Mouse (Mus musculus): Measurements from ENCODE around the gene Ccnc. TPM values are rescaled to one million over a fixed set of nuclear protein-coding genes. Genes with fewer than 3 reads are reported as not detected.

Gene Ccnc
- polyA plus RNA-seq (2014; fragmentation: Nextera tagmentation; extraction: Ambion mirVana): 71.5 and 76.5 TPM in 2 replicates

DNA sequence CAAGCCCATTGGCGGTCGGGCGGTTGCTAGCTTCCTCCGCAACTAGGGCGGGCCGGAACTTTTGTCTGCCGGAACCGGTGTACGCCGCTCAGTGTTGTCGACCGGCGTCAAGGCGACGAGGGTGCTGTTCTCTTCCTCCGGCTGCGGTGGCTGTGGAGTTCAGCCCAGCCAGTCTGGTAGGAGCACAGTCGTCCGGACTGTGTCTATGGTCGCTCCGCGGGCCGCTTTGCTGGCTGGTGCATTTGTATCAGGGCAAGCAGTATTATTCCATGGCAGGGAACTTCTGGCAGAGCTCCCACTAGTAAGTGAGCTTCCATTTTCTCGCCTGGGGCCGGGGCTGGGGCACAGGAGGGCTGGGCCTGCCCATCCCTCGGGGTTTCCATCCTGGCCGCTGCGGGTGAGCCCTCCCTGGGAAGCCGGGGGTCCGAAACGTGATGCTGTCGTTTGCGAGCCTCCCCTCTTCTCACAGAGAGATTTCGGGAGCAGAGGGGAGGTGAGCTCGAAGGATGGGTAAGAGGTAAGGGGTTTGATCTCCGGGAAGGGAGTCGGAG lies at the start of gene Ccnc:
Gene Ccnc, plus strand, starts transcription at position 87 of the 551 bp plus-strand sequence.
- no peaks in the 10 kb centered on the region for H3K9me3 ChIP-seq (ENCODE audit: control insufficient read depth, low read length)
- H3K9ac ChIP-seq (replicated peaks; ENCODE audit: low read depth, low read length): peak within 1 kb of the TSS; percentile 70
- H3K27ac ChIP-seq (ENCODE audit: low read depth, low read length): peak within 1 kb of the TSS; percentile 63
- ATAC-seq (ENCODE audit: low read depth): peak; percentile 99
- peak within 1 kb of the TSS; percentile 48 for H3K4me3 ChIP-seq (ENCODE audit: low read depth, low read length)
- peak within 1 kb of the TSS; percentile 60 for H3K4me2 ChIP-seq (ENCODE audit: low read depth, low read length)
- no peaks in the 10 kb centered on the region for H3K27me3 ChIP-seq (ENCODE audit: control insufficient read depth, insufficient read depth, low read length)
- under 1% methylated on average over 37 of the region's 37 CpGs for WGBS
- H3K36me3 ChIP-seq (ENCODE audit: control insufficient read depth, insufficient read depth, low read length): peaks cover 1% of the 10 kb centered on the region; the same call in 1 of the 2 replicates
- peaks cover 6% of the 10 kb centered on the region; the same call in 1 of the 2 replicates for H3K4me1 ChIP-seq (ENCODE audit: control insufficient read depth, insufficient read depth, low read length)

- no peaks in the 10 kb centered on the region for H3K36me3 ChIP-seq (ENCODE audit: control insufficient read depth, insufficient read depth, low read length)
- no peaks in the 10 kb centered on the region for H3K9me3 ChIP-seq (ENCODE audit: control insufficient read depth, low read length)
- H3K27ac ChIP-seq (ENCODE audit: low read depth, low read length): no peak overlapping the region
- ATAC-seq (ENCODE audit: low read depth): peak; percentile 60
- peaks cover 7% of the 10 kb centered on the region; the same call in 1 of the 2 replicates for H3K4me1 ChIP-seq (ENCODE audit: control insufficient read depth, insufficient read depth, low read length)
- 2% methylated on average over 82 of the region's 84 CpGs for WGBS
- peak overlapping the region; percentile 38 for H3K4me3 ChIP-seq (ENCODE audit: low read depth, low read length)
- peak overlapping the region; percentile 25 for H3K9ac ChIP-seq (replicated peaks; ENCODE audit: low read depth, low read length)
- peak overlapping the region; percentile 55 for H3K4me2 ChIP-seq (ENCODE audit: low read depth, low read length)
- peaks cover 48% of the 10 kb centered on the region for H3K27me3 ChIP-seq (ENCODE audit: control insufficient read depth, insufficient read depth, low read length)
Observed at GRCm38 (mm10) chr4:21678101-21678974, 49.2 kb upstream of the Ccnc start.

DNA sequence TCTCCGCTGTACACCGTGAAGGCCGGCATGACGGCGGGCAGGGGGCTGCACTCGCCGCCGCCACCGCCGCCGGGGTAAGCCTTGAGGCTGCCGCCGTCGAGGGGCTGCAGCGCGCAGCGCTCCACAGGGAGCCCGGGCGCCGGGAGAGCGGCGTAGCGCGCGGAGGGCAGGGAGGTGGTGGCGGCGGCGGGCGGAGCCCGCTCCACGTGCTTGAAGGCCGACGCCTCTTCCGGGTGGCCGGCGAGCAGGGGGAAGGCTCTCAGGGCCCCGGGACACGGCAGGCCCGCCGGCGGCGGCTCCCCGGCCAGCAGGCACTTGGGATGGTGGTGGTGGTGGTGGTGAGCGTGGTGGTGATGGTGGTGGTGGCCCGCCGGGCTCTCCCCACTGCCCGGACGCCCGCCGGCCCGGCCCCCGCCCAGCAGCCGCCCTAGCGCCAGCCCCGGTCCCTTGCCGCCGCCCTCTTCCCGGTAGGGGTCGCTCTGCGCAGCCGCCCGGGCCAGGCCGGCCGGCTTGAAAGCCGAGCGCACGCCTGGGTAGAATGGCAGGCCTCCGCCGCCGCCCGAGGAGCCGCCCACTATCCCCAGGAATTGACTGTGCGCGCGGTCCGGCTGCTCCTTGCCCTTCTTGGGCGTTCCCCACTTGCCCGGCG lies 48.4 kb upstream of the Ccnc start:
- peak overlapping the region; percentile 38 for H3K4me3 ChIP-seq (ENCODE audit: low read depth, low read length)
- H3K4me1 ChIP-seq (ENCODE audit: control insufficient read depth, insufficient read depth, low read length): peaks cover 7% of the 10 kb centered on the region; the same call in 1 of the 2 replicates
- WGBS: under 1% methylated on average over 28 of the region's 79 CpGs
- H3K27me3 ChIP-seq (ENCODE audit: control insufficient read depth, insufficient read depth, low read length): peaks cover 49% of the 10 kb centered on the region
- ATAC-seq (ENCODE audit: low read depth): peak; percentile 83
- H3K9me3 ChIP-seq (ENCODE audit: control insufficient read depth, low read length): no peaks in the 10 kb centered on the region
- no peak overlapping the region for H3K27ac ChIP-seq (ENCODE audit: low read depth, low read length)
- peak overlapping the region; percentile 55 for H3K4me2 ChIP-seq (ENCODE audit: low read depth, low read length)
- H3K36me3 ChIP-seq (ENCODE audit: control insufficient read depth, insufficient read depth, low read length): no peaks in the 10 kb centered on the region
- H3K9ac ChIP-seq (replicated peaks; ENCODE audit: low read depth, low read length): peak overlapping the region; percentile 25; the same call in 1 of the 2 replicates

DNA sequence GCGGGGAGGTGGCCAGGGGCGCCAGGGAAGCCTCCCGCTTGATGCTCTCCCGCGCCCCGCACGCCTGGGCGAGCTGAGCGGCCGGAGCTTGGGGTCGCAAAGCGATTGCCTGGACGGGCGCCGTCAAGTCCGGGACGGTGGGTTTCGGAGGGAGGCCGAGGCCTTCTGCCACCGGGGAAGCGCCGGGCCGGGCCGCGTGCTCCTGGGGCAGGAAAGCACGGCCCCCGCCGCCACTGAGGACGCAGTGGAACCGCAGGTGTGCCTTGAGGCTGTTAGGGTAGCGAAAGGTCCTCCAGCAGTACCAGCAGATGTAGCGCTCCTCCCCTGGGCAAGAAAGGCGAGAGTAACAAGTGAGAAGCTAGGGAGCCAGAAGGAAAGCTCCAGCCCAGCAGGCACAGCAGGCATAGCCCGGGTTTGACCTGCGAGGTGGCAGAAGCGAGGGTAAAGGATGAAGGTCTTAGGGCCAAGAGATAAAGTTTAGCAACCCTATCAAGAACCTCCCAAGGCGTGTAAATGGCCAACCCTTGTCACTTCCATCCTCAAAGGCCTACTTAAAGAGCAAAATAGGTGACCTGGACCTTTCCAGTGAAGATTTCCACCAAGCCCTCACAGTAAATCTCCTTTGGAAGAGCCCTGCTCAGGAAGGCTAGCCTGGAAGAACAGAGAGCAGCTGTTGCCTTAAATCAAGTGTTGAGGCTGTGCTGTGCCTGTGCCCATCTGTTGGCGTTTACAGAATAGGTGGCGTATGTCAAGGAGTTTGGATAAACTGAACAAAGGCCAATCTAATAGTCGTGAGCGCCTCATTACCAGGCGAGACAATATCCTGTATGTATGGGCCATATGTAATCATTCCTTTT lies 47.6 kb upstream of the Ccnc start:
- Histone ChIP-seq H3K36me3 (ENCODE audit: control insufficient read depth, insufficient read depth, low read length) (no peaks in the 10 kb centered on the region), H3K4me2 (ENCODE audit: low read depth, low read length) (peak overlapping the region; percentile 55), H3K27me3 (ENCODE audit: control insufficient read depth, insufficient read depth, low read length) (peaks cover 42% of the 10 kb centered on the region), H3K27ac (ENCODE audit: low read depth, low read length) (no peak overlapping the region), H3K4me3 (ENCODE audit: low read depth, low read length) (peak overlapping the region; percentile 38; the same call in 1 of the 2 replicates), H3K4me1 (ENCODE audit: control insufficient read depth, insufficient read depth, low read length) (peaks cover 7% of the 10 kb centered on the region; the same call in 1 of the 2 replicates), H3K9ac (replicated peaks; ENCODE audit: low read depth, low read length) (peak overlapping the region; percentile 25; the same call in 1 of the 2 replicates), H3K9me3 (ENCODE audit: control insufficient read depth, low read length) (no peaks in the 10 kb centered on the region)
- WGBS: 2% methylated on average over 41 of the region's 42 CpGs
- ATAC-seq (ENCODE audit: low read depth): peak; percentile 10; the same call in 1 of the 2 replicates

GRCm38 (mm10) chr4:21680971-21681370 lies 46.5 kb upstream of the Ccnc start:
- no peak overlapping the region for H3K4me3 ChIP-seq (ENCODE audit: low read depth, low read length)
- 6% methylated on average over 10 of the region's 10 CpGs for WGBS
- no peak overlapping the region for H3K27ac ChIP-seq (ENCODE audit: low read depth, low read length)
- no peak overlapping the region for H3K9ac ChIP-seq (replicated peaks; ENCODE audit: low read depth, low read length)
- H3K36me3 ChIP-seq (ENCODE audit: control insufficient read depth, insufficient read depth, low read length): no peaks in the 10 kb centered on the region
- peaks cover 11% of the 10 kb centered on the region; the same call in 1 of the 2 replicates for H3K4me1 ChIP-seq (ENCODE audit: control insufficient read depth, insufficient read depth, low read length)
- no peak for ATAC-seq (ENCODE audit: low read depth)
- peaks cover 47% of the 10 kb centered on the region for H3K27me3 ChIP-seq (ENCODE audit: control insufficient read depth, insufficient read depth, low read length)
- H3K4me2 ChIP-seq (ENCODE audit: low read depth, low read length): no peak overlapping the region
- H3K9me3 ChIP-seq (ENCODE audit: control insufficient read depth, low read length): no peaks in the 10 kb centered on the region

DNA sequence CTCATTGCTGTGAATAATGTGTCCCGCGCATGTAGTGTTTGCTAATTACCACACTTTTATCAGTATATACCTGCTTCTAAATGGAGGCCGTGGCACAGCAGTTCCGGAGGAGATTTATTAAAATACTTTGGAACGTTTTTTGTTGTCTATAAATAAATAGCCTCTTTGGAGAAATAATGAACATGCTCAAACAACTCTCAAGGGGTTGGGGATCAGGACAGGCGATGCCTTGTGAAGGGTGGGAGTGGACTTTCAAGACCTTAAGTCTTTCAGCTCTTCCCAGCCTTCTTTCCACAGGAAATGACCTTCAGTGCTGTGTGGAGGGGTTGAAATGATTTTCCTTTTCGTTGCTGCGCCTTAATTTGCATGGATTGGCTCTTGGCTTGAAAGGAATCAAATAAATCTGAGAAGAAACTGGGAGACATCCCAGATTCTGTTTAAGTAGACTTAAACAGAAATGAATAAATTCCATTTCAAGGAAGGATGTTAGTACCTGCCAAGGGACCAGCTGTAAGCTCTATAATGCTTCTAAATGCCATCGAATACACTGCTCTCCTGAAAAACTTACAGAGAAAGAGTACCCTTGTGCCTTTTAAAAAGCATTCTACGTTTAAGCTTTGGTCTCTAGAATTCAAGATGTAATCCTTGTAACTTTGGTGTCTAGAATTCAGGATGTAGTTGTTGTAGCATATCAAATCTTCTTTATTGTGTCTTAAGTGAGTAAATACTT lies 44.9 kb upstream of the Ccnc start:
- Histone ChIP-seq H3K4me2 (ENCODE audit: low read depth, low read length) (no peak overlapping the region), H3K9me3 (ENCODE audit: control insufficient read depth, low read length) (no peaks in the 10 kb centered on the region), H3K27ac (ENCODE audit: low read depth, low read length) (no peak overlapping the region), H3K27me3 (ENCODE audit: control insufficient read depth, insufficient read depth, low read length) (peaks cover 53% of the 10 kb centered on the region), H3K4me3 (ENCODE audit: low read depth, low read length) (no peak overlapping the region), H3K36me3 (ENCODE audit: control insufficient read depth, insufficient read depth, low read length) (no peaks in the 10 kb centered on the region), H3K4me1 (ENCODE audit: control insufficient read depth, insufficient read depth, low read length) (peaks cover 11% of the 10 kb centered on the region; the same call in 1 of the 2 replicates), H3K9ac (replicated peaks; ENCODE audit: low read depth, low read length) (no peak overlapping the region)
- no peak for ATAC-seq (ENCODE audit: low read depth)
- WGBS: 20% methylated on average over 10 of the region's 10 CpGs

- peaks cover 50% of the 10 kb centered on the region for H3K27me3 ChIP-seq (ENCODE audit: control insufficient read depth, insufficient read depth, low read length)
- H3K36me3 ChIP-seq (ENCODE audit: control insufficient read depth, insufficient read depth, low read length): no peaks in the 10 kb centered on the region
- under 1% methylated on average over 14 of the region's 14 CpGs for WGBS
- H3K9me3 ChIP-seq (ENCODE audit: control insufficient read depth, low read length): no peaks in the 10 kb centered on the region
- H3K4me2 ChIP-seq (ENCODE audit: low read depth, low read length): no peak overlapping the region; the same call in 1 of the 2 replicates
- peaks cover 13% of the 10 kb centered on the region; the same call in 1 of the 2 replicates for H3K4me1 ChIP-seq (ENCODE audit: control insufficient read depth, insufficient read depth, low read length)
- no peak overlapping the region for H3K9ac ChIP-seq (replicated peaks; ENCODE audit: low read depth, low read length)
- H3K27ac ChIP-seq (ENCODE audit: low read depth, low read length): no peak overlapping the region
- peak overlapping the region; percentile 24; the same call in 1 of the 2 replicates for H3K4me3 ChIP-seq (ENCODE audit: low read depth, low read length)
- ATAC-seq (ENCODE audit: low read depth): no peak
Observed at GRCm38 (mm10) chr4:21684341-21684970, 43.0 kb upstream of the Ccnc start.

All from neural tube, embryonic 14.5 days (tissue).